Mouse (Mus musculus) lung, embryonic 15.5 days (tissue): ENCODE measurements at regions not wholly inside any gene's neighbourhood (a gene's known extent, or its start where the extent isn't known, plus 50 kb on each side); places are given as distances from the start of the nearest gene placed in this dataset.
A peak's percentile ranks its signal among the peaks of the same experiment; 100 is the strongest.

Experiments used
- ATAC-seq: fragments of 200-750 bp; cut with Nextera tagmentation; 2 replicates; pipeline ENCODE4 v1.8.0; 2017; ENCODE audit warnings: moderate number of reproducible peaks, borderline replicate concordance; ENCODE audit not compliant: low FRiP score, low TSS enrichment; ENCODE audit errors: extremely low read depth
- H3K27ac ChIP-seq: fragments of 300-500 bp; sonication (generic); 2 replicates; pipeline ENCODE4 v1.5.1; 2015; ENCODE audit warnings: moderate library complexity, mild to moderate bottlenecking, inconsistent platforms
- H3K27me3 ChIP-seq: fragments of 300-500 bp; sonication (generic); 2 replicates; pipeline ENCODE4 v1.6.1; 2015; ENCODE audit warnings: inconsistent platforms
- H3K36me3 ChIP-seq: fragments of 300-500 bp; sonication (generic); 2 replicates; pipeline ENCODE4 v1.6.1; 2015; ENCODE audit warnings: inconsistent platforms
- H3K4me1 ChIP-seq: fragments of 300-500 bp; sonication (generic); 2 replicates; pipeline ENCODE4 v1.6.1; 2015; ENCODE audit warnings: inconsistent platforms
- H3K4me2 ChIP-seq: fragments of 300-500 bp; sonication (generic); 2 replicates; pipeline ENCODE4 v1.6.1; 2015; ENCODE audit warnings: inconsistent platforms, mild to moderate bottlenecking, moderate library complexity
- H3K4me3 ChIP-seq: fragments of 300-500 bp; sonication (generic); 2 replicates; pipeline ENCODE4 v1.5.1; 2015; ENCODE audit warnings: mild to moderate bottlenecking, inconsistent platforms
- H3K9ac ChIP-seq: fragments of 300-500 bp; sonication (generic); 2 replicates; pipeline ENCODE4 v1.6.1; 2015; ENCODE audit warnings: inconsistent platforms
- H3K9me3 ChIP-seq: fragments of 300-500 bp; sonication (generic); 2 replicates; pipeline ENCODE4 v1.6.1; 2016; ENCODE audit warnings: inconsistent platforms
- WGBS: fragments of 180-500 bp; shearing (Covaris S2); methylation state at CpG from one replicate; pipeline ENCODE4 v1.1.7; 2015; 5-methylcytosine and 5-hydroxymethylcytosine counted together

GRCm38 (mm10) chr6:126398641-126399040 is 136.6 kb downstream of the Kcna5 start:
- no peak for ATAC-seq
- Histone ChIP-seq H3K27ac (no peak overlapping the region), H3K9ac (no peak overlapping the region), H3K9me3 (no peaks in the 10 kb centered on the region), H3K36me3 (no peaks in the 10 kb centered on the region), H3K4me1 (0 out of 2 replicates have a peak, but pooled peaks cover 5% of the 10 kb centered on the region), H3K4me2 (no peak overlapping the region), H3K27me3 (no peaks in the 10 kb centered on the region), H3K4me3 (no peak overlapping the region)
- WGBS: 52% methylated on average over 2 of the region's 2 CpGs

- Histone ChIP-seq H3K4me1 (0 out of 2 replicates have a peak, but pooled peaks cover 5% of the 10 kb centered on the region), H3K36me3 (no peaks in the 10 kb centered on the region), H3K27me3 (no peaks in the 10 kb centered on the region; the same call in 1 of the 2 replicates), H3K4me3 (no peak overlapping the region), H3K27ac (no peak overlapping the region), H3K9me3 (no peaks in the 10 kb centered on the region), H3K4me2 (no peak overlapping the region), H3K9ac (no peak overlapping the region)
- ATAC-seq: no peak
- WGBS: 50% methylated on average over 3 of the region's 3 CpGs
Observed at GRCm38 (mm10) chr6:126395015-126395414, 140.2 kb downstream of the Kcna5 start.

- Histone ChIP-seq H3K36me3 (no peaks in the 10 kb centered on the region), H3K4me3 (no peak overlapping the region), H3K4me1 (0 out of 2 replicates have a peak, but pooled peaks cover 5% of the 10 kb centered on the region), H3K4me2 (no peak overlapping the region), H3K9ac (no peak overlapping the region), H3K27ac (no peak overlapping the region), H3K9me3 (no peaks in the 10 kb centered on the region), H3K27me3 (no peaks in the 10 kb centered on the region; the same call in 1 of the 2 replicates)
- ATAC-seq: peak; percentile 27; the same call in 1 of the 2 replicates
- 11% methylated on average over 7 of the region's 7 CpGs for WGBS
Observed at GRCm38 (mm10) chr6:126394111-126394809, 141.0 kb downstream of the Kcna5 start.

- H3K4me1 ChIP-seq: no peaks in the 10 kb centered on the region
- H3K9ac ChIP-seq: no peak overlapping the region
- peak; percentile 52; the same call in 1 of the 2 replicates for ATAC-seq
- H3K27me3 ChIP-seq: 0 out of 2 replicates have a peak, but pooled peaks cover 3% of the 10 kb centered on the region
- no peak overlapping the region for H3K4me2 ChIP-seq
- WGBS: 30% methylated on average over 9 of the region's 9 CpGs
- no peak overlapping the region for H3K27ac ChIP-seq
- H3K36me3 ChIP-seq: no peaks in the 10 kb centered on the region
- H3K9me3 ChIP-seq: no peaks in the 10 kb centered on the region
- H3K4me3 ChIP-seq: no peak overlapping the region
Observed at GRCm38 (mm10) chr6:126384210-126385012, 150.8 kb downstream of the Kcna5 start.

GRCm38 (mm10) chr6:126377216-126377615 is 158.0 kb downstream of the Kcna5 start:
- no peak overlapping the region for H3K4me3 ChIP-seq
- H3K9me3 ChIP-seq: no peaks in the 10 kb centered on the region
- no peaks in the 10 kb centered on the region for H3K36me3 ChIP-seq
- H3K27ac ChIP-seq: no peak overlapping the region
- 0 out of 2 replicates have a peak, but pooled peaks cover 7% of the 10 kb centered on the region for H3K27me3 ChIP-seq
- no peak overlapping the region for H3K4me2 ChIP-seq
- no peak overlapping the region for H3K9ac ChIP-seq
- ATAC-seq: no peak; the same call in 1 of the 2 replicates
- H3K4me1 ChIP-seq: no peaks in the 10 kb centered on the region
- WGBS: 64% methylated on average over 4 of the region's 4 CpGs

- no peak for ATAC-seq
- Histone ChIP-seq H3K36me3 (no peaks in the 10 kb centered on the region), H3K27ac (no peak overlapping the region), H3K9ac (no peak overlapping the region), H3K9me3 (no peaks in the 10 kb centered on the region), H3K27me3 (0 out of 2 replicates have a peak, but pooled peaks cover 4% of the 10 kb centered on the region), H3K4me2 (no peak overlapping the region), H3K4me3 (no peak overlapping the region), H3K4me1 (no peaks in the 10 kb centered on the region)
- 65% methylated on average over 12 of the region's 12 CpGs for WGBS
Observed at GRCm38 (mm10) chr6:126374970-126375620, 160.1 kb downstream of the Kcna5 start.

- Histone ChIP-seq H3K9me3 (no peaks in the 10 kb centered on the region), H3K4me3 (no peak overlapping the region), H3K27ac (no peak overlapping the region), H3K9ac (no peak overlapping the region), H3K4me2 (no peak overlapping the region), H3K36me3 (no peaks in the 10 kb centered on the region), H3K4me1 (no peaks in the 10 kb centered on the region), H3K27me3 (0 out of 2 replicates have a peak, but pooled peaks cover 4% of the 10 kb centered on the region)
- WGBS: 56% methylated on average over 5 of the region's 5 CpGs
- ATAC-seq: no peak
Observed at GRCm38 (mm10) chr6:126371971-126372370, 163.2 kb downstream of the Kcna5 start.

- no peak overlapping the region for H3K27ac ChIP-seq
- no peaks in the 10 kb centered on the region for H3K36me3 ChIP-seq
- H3K4me1 ChIP-seq: no peaks in the 10 kb centered on the region
- 0 out of 2 replicates have a peak, but pooled peaks cover 4% of the 10 kb centered on the region for H3K27me3 ChIP-seq
- no peaks in the 10 kb centered on the region for H3K9me3 ChIP-seq
- no peak overlapping the region for H3K4me2 ChIP-seq
- no peak overlapping the region for H3K4me3 ChIP-seq
- WGBS: 79% methylated on average over 2 of the region's 2 CpGs
- no peak for ATAC-seq
- H3K9ac ChIP-seq: no peak overlapping the region
Observed at GRCm38 (mm10) chr6:126371489-126371888, 163.7 kb downstream of the Kcna5 start.

GRCm38 (mm10) chr6:126365495-126365894 is 169.7 kb downstream of the Kcna5 start:
- H3K4me3 ChIP-seq: no peak overlapping the region
- no peaks in the 10 kb centered on the region for H3K36me3 ChIP-seq
- H3K27me3 ChIP-seq: no peaks in the 10 kb centered on the region
- WGBS: 81% methylated on average over 8 of the region's 8 CpGs
- no peak overlapping the region for H3K27ac ChIP-seq
- H3K9ac ChIP-seq: no peak overlapping the region
- no peaks in the 10 kb centered on the region for H3K9me3 ChIP-seq
- H3K4me2 ChIP-seq: no peak overlapping the region
- no peaks in the 10 kb centered on the region for H3K4me1 ChIP-seq
- no peak for ATAC-seq

GRCm38 (mm10) chr6:126362331-126362730 is 172.9 kb downstream of the Kcna5 start:
- Histone ChIP-seq H3K36me3 (no peaks in the 10 kb centered on the region), H3K27me3 (no peaks in the 10 kb centered on the region), H3K4me3 (no peak overlapping the region), H3K9me3 (no peaks in the 10 kb centered on the region), H3K4me2 (no peak overlapping the region), H3K4me1 (no peaks in the 10 kb centered on the region), H3K9ac (no peak overlapping the region), H3K27ac (no peak overlapping the region)
- WGBS: 65% methylated on average over 3 of the region's 3 CpGs
- ATAC-seq: no peak

- 0 out of 2 replicates have a peak, but pooled peaks have one; percentile 52 for ATAC-seq
- Histone ChIP-seq H3K4me1 (0 out of 2 replicates have a peak, but pooled peaks cover 6% of the 10 kb centered on the region), H3K36me3 (no peaks in the 10 kb centered on the region), H3K9ac (no peak overlapping the region), H3K27ac (no peak overlapping the region), H3K27me3 (no peaks in the 10 kb centered on the region), H3K9me3 (no peaks in the 10 kb centered on the region), H3K4me2 (no peak overlapping the region), H3K4me3 (no peak overlapping the region)
- WGBS: 4% methylated on average over 2 of the region's 2 CpGs
Observed at GRCm38 (mm10) chr6:126353346-126353745, 181.9 kb downstream of the Kcna5 start.
